Mouse (Mus musculus): ENCODE measurements at regions not wholly inside any gene's neighbourhood (a gene's known extent, or its start where the extent isn't known, plus 50 kb on each side); places are given as distances from the start of the nearest gene placed in this dataset.
"Not testable (repeated sequence)": the region's sequence is repeated elsewhere in the genome, so short reads cannot be mapped to it uniquely, and the experiment has no call there.

- not testable (repeated sequence) for DNase-seq (ENCODE audit: low spot score)
Measured at GRCm38 (mm10) chr5:91752846-91753245, 210.0 kb downstream of the Rchy1 start.

DNA sequence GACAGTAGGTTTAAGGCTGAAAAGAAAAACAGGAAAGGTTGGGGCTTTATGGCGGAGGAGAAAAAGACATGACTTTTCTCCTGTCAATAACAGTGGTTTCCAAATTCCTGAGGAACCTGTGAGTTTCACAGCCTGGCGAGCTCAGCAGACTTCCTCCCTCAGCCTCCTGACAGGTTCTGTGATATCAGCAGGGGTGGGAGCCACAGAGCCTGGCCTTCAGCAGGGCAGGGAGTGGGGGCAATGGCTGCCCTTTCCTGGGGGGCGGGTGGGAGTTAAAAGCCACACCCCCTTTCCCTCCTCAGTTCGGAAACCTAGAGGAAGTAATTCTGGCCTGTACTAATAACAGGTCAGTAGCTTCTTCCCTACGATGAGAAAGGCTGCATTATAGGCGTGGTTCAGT lies 211.7 kb downstream of the Rchy1 start:
- no peak for DNase-seq (ENCODE audit: low spot score)

- DNase-seq (ENCODE audit: low spot score): no peak
Measured at GRCm38 (mm10) chr5:91746077-91746476, 216.8 kb downstream of the Rchy1 start.

DNA sequence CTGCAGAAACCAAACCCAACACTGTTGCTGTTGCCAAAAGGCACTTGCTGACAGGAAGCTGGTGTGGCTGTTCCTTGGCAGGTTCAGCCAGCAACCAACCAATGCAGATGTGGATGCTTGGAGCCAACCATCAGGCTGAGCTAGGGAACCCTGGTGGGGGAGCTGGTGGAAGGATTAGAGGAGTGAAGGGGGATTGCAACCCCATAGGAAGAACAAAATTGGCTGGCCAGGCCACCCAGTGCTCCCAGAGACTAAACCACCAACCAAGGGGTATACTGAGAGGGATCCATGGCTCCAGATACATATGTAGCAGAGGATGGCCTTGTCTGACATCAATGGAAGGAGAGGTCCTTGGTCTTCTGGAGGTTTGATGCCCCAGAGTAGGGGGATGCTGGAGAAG lies 218.5 kb downstream of the Rchy1 start:
- DNase-seq (ENCODE audit: low spot score): no peak

- no peak for DNase-seq (ENCODE audit: low spot score)
Measured at GRCm38 (mm10) chr5:91740159-91740537, 222.7 kb downstream of the Rchy1 start.

GRCm38 (mm10) chr5:91739433-91740158 lies 222.2 kb downstream of the Parm1 start:
- DNase-seq (ENCODE audit: low spot score): no peak

GRCm38 (mm10) chr5:91732002-91732401 lies 214.6 kb downstream of the Parm1 start:
- no peak for DNase-seq (ENCODE audit: low spot score)

DNA sequence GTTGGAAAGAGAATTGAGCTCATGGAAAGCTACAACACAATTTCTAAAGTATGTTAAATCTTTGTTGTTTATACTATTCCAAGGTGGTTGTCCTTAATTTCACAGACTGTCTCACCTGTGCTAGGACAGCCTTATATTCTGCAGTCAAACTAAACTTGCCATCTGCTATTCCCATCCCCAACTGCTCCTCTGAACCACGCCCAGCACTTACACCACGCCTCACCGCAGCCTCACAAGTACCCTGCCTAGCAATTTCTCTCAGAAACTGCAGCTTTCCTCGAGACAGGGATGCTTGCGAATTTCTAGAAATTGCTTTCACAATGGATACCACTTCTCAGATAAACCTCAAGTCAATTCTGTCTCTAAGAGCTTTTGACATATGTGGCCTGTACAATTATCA lies 213.7 kb downstream of the Parm1 start:
- DNase-seq (ENCODE audit: low spot score): no peak

- DNase-seq (ENCODE audit: low spot score): no peak
Measured at GRCm38 (mm10) chr5:91729868-91730267, 212.5 kb downstream of the Parm1 start.

- no peak for DNase-seq (ENCODE audit: low spot score)
Measured at GRCm38 (mm10) chr5:91729415-91729814, 212.0 kb downstream of the Parm1 start.

DNA sequence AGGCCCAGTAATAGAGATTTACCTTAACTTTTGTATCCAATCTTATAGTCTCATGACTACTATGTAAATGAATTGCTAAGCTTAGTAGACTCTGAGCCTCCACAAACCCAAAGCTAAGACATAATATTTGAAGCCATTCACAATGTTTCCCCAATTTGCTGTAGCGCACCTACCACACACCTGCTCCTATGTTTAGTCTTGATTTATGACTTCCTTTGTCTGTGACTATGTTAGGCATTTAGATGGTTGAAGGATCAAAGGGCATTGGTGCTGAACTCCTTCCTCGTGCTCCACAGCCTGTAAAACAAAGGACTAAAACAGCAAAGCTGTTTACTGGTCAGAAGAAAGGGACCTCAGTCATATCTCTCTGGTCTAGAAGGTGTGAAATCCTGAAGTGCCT lies 210.0 kb downstream of the Parm1 start:
- DNase-seq (ENCODE audit: low spot score): no peak

- no peak for DNase-seq (ENCODE audit: low spot score)
Measured at GRCm38 (mm10) chr5:91726118-91726500, 208.7 kb downstream of the Parm1 start.

GRCm38 (mm10) chr5:91725380-91726117 lies 208.1 kb downstream of the Parm1 start:
- no peak for DNase-seq (ENCODE audit: low spot score)

DNA sequence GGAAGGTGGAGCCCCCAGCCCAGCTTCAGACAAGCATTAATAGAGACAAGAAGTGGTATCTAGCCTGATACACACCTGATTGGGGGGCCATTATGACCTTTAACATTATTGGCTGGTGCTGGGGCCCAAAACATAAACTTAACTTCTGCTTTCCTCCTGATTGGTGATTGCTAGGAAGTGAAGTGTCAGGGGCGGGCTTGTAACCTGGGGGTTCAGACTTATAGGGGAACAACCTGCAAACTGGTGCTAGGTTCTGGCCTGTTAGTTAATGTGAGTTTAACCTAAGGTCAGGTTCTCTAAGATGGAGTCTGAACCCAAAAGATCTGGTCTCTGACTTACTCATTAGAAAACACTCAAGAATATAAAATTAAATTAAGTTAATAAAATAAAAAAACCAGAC lies 207.5 kb downstream of the Parm1 start:
- DNase-seq (ENCODE audit: low spot score): no peak

DNA sequence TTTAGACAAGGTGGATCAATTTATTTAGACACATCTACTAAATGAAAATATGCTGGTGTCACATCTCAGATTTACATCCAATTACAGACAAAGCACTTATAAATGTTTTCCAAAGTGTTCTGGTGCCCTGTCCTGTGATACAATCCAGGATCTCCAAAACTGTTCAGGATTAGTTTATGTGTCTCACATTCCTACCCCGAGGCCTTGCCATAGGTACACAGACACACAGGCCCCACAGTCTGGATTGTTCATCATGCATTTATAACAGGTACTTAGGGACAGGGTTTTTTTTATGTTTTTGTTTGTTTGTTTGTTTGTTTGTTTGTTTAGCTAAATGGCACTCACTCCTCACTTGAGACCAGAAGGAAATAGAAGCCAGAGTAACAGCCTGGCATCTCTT lies 206.0 kb downstream of the Parm1 start:
- no peak for DNase-seq (ENCODE audit: low spot score)

DNA sequence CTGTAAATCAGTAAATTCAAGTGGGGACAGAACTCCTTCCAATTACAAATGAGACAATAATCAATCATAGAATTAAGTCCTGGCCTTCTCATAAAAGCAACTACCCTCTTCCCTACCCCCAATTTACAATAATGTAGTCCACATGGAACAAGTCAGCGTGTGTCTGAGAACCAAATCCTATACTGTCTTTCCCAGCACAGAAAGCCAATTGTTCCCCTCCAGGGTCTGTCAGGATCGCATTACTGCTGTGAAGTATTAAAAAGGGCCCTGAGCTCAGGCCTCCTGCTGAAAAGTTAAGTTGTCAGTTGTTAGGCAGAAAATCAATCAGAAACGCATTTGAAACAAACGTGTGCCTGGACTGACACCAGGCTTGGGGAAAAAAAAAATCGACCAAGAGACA lies 205.6 kb downstream of the Parm1 start:
- DNase-seq (ENCODE audit: low spot score): no peak

GRCm38 (mm10) chr5:91722403-91722802 lies 205.0 kb downstream of the Parm1 start:
- DNase-seq (ENCODE audit: low spot score): no peak

GRCm38 (mm10) chr5:91721231-91722096 lies 204.0 kb downstream of the Parm1 start:
- no peak for DNase-seq (ENCODE audit: low spot score)

DNA sequence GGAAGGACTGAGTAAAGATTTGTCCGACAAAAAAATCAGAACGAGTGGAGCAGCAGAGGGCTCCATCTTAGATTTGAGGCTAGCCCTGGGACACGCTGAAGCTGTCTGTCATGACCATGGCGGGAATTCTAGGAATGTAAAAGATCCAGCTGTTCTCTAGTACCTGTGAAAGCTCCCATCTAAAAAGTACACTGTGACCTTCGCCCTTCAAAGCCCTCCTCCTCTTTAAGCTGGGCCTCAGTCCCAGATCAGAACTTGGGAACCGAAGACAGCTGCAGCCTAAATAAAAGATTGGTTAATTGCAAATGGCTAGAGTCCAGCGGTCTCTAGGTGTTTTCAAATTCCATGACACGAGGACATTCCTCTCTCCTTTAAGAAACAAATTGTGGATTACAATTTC lies 195.6 kb downstream of the Parm1 start:
- DNase-seq (ENCODE audit: low spot score): no peak

DNA sequence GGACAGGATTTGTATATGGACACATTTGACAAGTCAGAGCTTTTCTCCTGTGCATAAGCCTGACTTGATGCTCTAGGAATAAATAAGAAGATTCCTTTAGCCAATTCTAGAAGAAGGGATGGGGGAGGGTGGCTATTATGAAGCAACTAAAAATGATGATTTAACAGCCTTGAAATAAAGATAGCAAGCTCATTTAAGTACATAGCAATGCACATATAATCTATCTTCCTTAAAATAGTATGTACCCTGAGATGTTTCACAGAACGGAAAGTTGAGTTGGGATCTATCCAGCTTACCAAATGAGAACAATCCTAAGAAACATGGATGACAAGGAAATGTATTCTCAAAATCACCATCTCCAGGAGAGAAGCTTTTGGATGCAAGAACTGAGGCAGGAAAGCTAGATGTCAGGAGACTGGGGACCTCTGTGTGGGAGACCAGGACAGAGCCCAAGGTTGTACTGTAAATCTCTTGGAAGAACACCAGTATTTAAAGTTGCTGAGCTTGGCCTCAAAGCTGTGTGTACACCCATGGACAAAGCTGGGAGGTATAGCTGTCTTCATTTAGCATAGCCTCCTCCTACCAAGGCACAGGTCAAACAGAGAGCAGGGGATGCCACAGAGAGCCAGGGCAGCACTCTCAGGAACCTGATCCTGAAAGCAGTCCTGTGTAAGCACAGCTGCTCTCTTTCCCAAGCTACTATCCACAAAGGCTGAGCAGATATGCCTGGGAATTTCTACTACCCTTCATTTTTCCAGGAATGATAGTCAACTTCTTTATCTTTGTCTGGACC lies 192.3 kb downstream of the Parm1 start:
- DNase-seq (ENCODE audit: low spot score): no peak

- no peak for DNase-seq (ENCODE audit: low spot score)
Measured at GRCm38 (mm10) chr5:91708149-91708548, 190.7 kb downstream of the Parm1 start.

DNA sequence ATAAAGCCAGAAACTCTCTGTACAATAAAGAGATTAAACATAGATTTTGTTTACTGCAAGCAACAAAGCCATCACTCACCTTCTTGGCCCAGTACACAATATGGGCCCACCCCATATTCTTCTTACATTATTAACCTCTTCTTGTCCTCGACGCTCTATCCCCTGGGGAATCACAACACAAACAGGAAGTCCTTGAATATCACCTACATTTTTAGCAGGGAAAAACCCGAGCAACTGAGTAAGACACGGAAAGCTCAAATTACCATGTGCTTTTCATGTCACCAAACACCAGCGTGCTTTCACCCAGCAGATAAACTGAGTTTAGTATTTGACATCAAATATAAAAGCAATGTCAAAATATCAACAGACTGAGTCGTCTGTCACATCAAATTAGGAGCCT lies 179.7 kb downstream of the Parm1 start:
- DNase-seq (ENCODE audit: low spot score): no peak

Measured in layer of hippocampus, adult 9-10 months (tissue).